Mouse (Mus musculus) adrenal gland, postnatal 36 days (tissue): ENCODE results near the gene Adam12. TPM values are rescaled to one million over a fixed set of nuclear protein-coding genes. Genes with fewer than 3 reads are reported as not detected.
A peak's percentile ranks its signal among the peaks of the same experiment; 100 is the strongest.

ENCODE experiments used
- DNase-seq, 2 experiments: peaks; one replicate each; pipeline ENCODE4 v3.0.0; 2021; ENCODE audit warnings: mixed read lengths in 1 of 2
- total RNA-seq, 2 experiments: library from RNA; stranded (reverse); gene quantifications; 2 replicates each; pipeline ENCODE4 v1.2.3; 2021

The Adam12 gene
- total RNA-seq, 2 experiments from 2014 or later, result 8.1 to 10.6 TPM

- DNase-seq, result no peak
These were observed 222.8 kb downstream of the Adam12 start for GRCm38 (mm10) chr7:134009157-134009556.

- no peak for DNase-seq
These were observed 224.0 kb downstream of the Adam12 start for GRCm38 (mm10) chr7:134007942-134008361.

- DNase-seq, result no peak
These were observed 230.4 kb downstream of the Adam12 start for GRCm38 (mm10) chr7:134001581-134001980.

DNA sequence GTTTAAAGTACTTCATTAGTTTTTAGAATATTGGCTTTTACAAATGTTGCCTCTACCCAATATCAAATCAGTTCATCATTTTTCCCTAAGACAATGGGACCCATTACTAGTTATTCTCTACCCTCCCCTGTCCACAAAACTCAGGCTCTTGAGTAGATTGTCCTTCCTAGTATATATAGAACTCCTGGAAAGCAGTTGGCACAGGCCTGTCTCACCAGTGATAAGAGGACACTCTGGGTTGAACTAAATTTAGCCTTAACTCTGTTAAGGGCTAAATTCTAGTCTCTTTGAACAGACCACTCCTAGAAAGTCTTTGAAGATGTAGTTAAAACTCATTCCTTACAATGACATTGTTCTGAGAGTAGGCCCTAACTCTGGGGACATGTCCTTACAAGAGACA is 241.0 kb downstream of the Adam12 start:
- DNase-seq, result no peak

DNA sequence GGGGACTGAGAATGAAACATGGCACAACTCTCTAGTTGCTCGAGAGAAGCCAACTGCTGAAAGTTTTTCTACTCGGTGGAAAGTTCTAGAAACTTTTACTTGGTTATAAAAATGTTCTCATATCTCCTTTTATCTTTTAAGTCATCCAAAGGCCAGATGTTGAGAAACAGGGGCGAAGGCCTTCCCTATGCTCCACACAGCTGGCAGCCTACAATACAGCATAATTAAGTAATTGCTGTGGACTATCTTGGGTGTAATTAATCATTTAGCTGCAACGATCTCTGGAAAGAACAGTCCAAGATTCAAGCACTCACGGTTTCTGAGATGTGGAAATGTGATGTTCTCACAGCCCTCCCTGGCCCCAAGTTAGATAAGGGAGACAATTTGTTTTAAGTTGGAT is 243.6 kb downstream of the Adam12 start:
- peak in 1 of 2 experiments; percentile 13 for DNase-seq

DNA sequence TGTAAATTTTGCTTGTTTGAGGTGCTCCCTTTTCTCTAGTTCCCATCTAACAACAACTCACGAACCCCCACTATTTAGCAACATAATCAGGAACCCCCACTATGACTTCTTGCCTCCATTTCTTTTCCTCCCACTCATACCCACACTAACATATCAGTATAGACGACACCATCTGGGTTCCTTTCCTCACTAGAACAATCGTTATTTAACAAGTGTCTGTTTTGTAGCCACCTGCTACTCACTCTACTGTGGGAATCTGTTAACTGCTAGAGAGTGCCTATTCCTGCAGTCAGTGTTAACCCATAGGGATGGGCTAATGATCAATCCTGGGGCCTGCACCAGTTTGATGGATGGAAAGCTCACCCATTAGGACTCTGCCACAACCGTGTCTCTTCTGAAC is 245.7 kb downstream of the Adam12 start:
- no peak for DNase-seq

DNA sequence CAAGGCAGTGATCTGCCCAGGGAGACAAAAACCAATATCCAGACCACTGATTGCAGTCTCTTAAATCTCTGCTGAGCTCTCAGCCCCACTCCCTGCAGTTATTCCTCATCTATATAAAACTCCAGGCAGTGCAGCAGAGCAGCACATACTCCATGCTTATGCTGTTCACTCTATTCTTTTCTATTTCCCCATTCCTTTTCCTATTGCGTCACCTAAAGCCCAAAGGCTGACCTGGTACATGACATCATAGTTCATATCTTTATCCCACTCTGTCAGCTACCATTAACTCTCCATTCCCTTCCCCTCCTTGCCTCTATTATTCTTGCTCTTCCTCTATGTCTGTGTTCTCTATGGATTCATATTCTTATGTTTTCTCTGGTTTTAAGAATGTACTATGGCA is 246.3 kb downstream of the Adam12 start:
- DNase-seq, result no peak

- DNase-seq, result no peak
These were observed 255.4 kb downstream of the Adam12 start for GRCm38 (mm10) chr7:133976388-133977122.

- peak; percentile 9 to 18 for DNase-seq
These were observed 260.9 kb downstream of the Adam12 start for GRCm38 (mm10) chr7:133971086-133971485.

GRCm38 (mm10) chr7:133970407-133970806 is 261.5 kb downstream of the Adam12 start:
- DNase-seq, result no peak

DNA sequence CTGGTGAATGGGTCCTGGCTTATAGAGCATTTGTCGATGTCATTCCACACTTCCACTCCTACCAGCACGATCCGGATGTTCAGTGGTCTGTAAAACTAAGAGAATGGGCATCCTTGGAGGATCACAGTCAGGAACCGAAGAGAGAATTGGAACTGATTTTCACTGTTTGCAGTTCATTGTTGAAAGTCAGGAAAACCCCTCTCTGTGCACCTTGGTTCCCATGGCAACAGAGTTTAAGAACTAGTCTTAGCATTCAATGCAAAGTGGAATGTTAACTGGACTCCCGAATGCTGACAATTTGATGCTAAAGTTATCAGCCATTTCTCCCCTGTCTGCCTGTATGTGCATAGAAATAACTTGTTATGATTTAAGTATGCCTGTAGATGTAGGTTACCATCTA is 264.0 kb downstream of the Adam12 start:
- DNase-seq, result no peak

- DNase-seq, result no peak
These were observed 268.4 kb downstream of the Adam12 start for GRCm38 (mm10) chr7:133963501-133963900.

DNA sequence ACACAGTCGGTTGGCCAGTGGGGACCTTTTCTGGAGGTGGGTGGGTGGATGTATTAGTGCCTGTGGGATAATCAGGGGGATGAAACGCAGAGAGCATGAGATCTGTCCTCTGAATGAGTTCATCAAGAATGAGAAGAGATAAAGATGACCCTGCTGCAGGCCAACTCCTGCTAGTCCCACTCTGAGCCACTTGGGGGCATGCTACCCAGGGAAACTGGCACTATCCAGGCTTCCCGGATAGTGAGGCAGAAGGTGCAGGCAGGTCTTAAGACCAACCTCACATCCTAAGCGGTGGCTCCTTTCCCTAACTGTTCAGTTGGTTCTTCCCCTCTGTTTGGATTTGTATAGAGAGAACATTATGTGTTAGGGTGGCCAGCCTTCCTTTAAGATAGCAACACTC is 272.7 kb downstream of the Adam12 start:
- peak; percentile 73 to 79 for DNase-seq

DNA sequence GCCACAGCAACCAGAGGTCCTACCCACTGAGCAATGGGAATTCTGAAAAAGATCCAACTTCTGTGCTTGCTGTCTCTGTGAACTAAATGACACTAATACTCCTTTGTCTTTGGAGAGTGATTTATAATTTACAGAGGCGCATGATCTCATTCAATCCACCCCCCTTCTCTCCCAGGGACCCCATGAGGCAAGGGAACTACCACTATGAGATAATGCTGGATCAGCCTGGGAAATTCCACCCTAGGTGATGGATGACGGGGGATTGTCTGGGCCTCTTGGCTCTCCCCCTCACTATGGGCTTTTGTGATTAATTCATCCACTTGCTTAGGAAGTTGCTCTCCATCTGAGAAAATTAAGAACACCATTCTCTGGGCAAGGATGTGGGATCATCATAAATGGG is 274.1 kb downstream of the Adam12 start:
- DNase-seq, result no peak

DNA sequence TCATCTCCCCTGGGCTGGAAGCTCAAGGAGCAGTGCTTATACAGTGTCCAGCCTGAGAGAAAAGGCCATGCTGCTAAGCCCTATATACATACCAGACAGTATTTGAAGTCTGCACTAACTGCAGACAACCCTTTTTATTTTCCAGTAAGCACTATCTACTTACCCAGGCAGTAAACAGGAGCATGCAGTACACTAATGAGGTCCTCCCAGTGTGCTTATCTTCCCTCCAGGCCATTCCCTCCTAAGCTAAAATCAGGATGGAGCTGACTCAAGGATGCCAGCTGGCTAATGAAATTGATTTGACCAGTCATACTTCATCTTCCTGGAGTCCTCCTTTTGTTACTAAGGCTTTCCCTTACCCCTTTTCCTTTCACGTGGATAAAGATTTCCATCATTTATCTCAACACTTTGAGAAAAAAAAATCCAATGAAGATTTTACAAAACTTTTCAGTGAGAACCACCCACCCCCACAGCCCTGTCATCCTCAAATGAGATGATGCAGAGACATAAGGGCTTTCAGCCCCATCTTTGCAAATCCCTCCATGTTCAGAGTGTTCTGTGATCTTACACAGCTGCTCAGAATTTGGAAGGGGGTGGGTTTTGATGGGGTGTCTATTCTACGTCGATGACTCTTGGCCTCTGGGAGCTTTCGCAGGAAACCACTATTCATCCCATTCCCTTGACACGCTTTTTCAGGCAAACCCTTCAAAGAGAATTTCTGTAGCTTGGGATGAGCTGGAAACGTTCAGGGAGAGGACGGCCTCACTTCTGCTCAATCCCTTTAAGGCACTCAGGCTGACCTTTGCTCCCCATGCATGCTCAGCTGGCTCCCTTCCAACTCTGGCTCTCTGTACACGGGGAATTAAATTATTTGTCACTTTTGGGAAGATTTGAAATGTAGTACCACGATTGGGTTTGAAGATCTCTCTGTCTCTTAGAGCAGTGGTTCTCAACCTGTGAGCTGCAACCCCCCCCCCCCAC is 277.5 kb downstream of the Adam12 start:
- no peak for DNase-seq

DNA sequence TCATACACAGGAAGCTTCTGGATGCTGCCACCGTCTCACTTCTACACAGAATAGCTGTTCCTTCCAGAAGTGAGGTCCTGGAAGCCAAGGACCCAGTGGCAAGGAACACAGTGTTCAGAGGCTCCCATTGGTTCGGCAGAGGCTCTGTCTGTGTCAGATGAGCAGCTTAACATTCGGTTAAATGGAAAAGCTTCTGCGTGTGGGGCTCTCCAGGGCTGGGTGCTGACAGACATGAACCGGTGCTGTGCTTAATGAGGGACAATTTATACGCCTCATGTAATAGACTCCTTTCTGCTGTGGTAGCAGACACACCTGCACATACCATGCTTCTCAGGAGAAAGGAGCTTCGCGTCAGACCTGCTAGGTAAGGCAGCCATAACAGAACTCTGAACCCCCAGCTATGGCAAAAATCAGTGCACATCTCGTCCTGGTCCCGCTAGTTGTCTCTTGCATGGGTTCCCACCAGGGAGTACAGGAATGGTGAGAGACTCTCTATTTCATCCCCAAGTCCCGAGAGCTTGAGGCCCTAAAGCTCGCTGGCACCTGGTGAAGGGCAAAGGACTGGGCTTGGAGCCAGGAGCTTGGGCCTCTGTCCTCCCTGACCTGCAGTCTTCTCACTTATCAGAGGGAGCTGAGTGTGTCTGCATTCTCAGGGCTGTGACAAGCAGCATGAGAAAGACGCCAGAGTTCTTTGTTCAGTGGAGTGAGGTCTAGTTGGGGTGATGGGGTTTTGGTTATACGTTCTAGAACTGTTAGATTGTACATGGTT is 280.0 kb downstream of the Adam12 start:
- peak; percentile 57 to 68 for DNase-seq

DNA sequence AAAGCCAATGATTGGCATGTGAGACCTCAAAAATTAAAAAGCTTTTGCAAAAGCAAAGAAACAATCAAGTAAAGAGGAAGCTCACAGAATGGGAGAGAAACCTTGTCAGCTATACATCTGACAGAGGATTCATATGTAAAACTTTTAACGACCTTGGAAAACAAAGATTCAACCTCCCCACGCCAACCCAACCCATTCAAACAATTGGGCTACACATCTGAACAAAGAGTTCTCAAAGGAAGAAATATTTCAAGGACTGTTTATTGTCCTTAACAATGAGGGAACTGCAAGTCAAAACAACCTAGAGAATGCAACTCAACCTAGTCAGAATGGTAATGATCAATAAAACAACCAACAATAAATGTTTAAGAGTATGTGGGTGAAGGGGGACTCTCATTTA is 284.6 kb downstream of the Adam12 start:
- no peak for DNase-seq

GRCm38 (mm10) chr7:133946757-133947345 is 285.1 kb downstream of the Adam12 start:
- peak in 1 of 2 experiments; percentile 48 for DNase-seq

GRCm38 (mm10) chr7:133946113-133946512 is 285.8 kb downstream of the Adam12 start:
- no peak for DNase-seq

- DNase-seq, result no peak
These were observed 291.5 kb downstream of the Adam12 start for GRCm38 (mm10) chr7:133940405-133940804.

DNA sequence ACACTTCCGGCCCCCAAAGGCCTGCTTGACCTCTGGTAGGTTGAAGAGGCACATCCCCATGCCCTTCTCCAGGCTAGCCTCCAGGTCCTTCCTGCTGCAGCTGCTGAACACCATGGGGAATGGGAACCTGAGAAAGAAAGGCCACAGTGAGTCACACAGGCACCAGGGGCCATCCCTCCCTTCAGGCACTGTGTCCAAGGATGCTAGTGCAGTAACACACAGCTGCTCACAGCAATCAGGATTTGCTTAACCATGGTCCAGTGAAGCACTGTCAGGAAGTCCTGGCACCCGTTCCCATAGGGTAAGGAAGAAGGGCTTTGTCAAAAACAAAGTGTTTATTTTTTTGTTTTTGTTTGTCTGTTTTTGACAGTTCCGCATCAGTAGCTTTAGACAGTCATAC is 294.5 kb downstream of the Adam12 start:
- no peak for DNase-seq

DNA sequence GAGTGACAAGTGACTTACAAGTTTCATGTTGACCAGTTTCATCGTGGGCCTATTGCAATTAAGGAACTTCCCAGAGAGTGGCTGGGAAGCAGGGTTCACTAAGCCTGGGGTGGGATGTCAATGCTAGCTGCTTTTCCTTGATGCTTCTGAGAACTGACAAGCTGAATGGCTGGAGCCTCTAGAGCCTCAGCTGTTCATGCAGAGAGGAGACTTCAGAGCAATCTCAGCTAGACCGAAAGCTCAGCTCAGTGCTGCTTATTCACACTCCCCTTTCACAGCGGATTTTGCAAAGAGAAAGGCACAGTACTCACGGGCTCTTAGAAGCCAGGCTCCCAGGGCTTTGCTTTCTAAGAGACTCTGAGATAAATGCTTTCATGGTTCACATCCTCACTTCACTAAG is 295.6 kb downstream of the Adam12 start:
- no peak for DNase-seq
